Mouse (Mus musculus) spleen, adult 2 months (tissue): ENCODE results near the gene Terf2ip.

Source experiments
- CTCF ChIP-seq: fragments of 200-500 bp; IDR thresholded peaks from 2 replicates; pipeline ENCODE4 v1.5.1; 2011; ENCODE audit warnings: mild to moderate bottlenecking, inconsistent platforms; ENCODE audit not compliant: insufficient read depth, insufficient read length, insufficient replicate concordance; ENCODE audit errors: extremely low read depth
- POLR2A ChIP-seq: fragments of 200-500 bp; IDR thresholded peaks from 2 replicates; pipeline ENCODE4 v1.6.1; 2011; ENCODE audit warnings: low read depth, low read length, inconsistent platforms

DNA sequence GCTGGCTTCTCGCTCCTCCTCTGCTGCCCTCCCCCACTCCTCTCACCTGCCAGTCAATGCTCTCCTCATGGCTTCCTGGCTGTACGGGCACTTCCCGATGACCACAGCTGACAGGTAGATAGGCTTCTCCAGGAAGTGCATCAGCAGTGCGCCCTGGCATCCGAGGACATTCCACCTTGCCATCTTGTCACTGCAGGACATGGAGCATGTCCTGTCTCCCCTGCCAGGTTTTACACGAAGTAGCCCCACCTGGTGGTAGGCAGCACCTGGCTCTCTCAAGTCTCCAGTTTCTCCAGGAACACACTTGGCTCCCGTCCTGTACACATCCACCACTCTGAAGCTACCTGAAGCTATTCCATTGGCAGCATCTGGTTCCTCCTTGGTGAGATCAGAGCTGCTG, 29.1 kb upstream of the Terf2ip start:
- TF ChIP-seq CTCF, result no peak
- no peak for TF ChIP-seq POLR2A
